Comparison of ENCODE assay signal across 1 mouse cellular context in genomic region chr1:167393683-167394492, GRCm38 (mm10).
TF ChIP-seq lines count a peak whose summit lies in the region.

Mgst3 (minus strand) TSS chr1:167393841.

TF ChIP-seq in CH12.LX, 34 proteins besides CTCF, POLR2A, EP300 and RAD21 (continued from another document):
- peak; percentile 80 for TF ChIP-seq ZKSCAN1 (IDR thresholded peaks at IDR 0.05; ENCODE audit: borderline replicate concordance, low read depth, low read length)
- 0 out of 2 replicates have a peak, but pooled peaks have one; percentile 61 for TF ChIP-seq KAT2A (IDR thresholded peaks at IDR 0.05; ENCODE audit: insufficient replicate concordance, low read length)
- TF ChIP-seq TBP (conservative IDR thresholded peaks at IDR 0.05; ENCODE audit: low read depth, low read length) = 0 out of 2 replicates have a peak, but pooled peaks have one; percentile 59
- TF ChIP-seq TCF12 (IDR thresholded peaks at IDR 0.05; ENCODE audit: low read depth, low read length) = peak; percentile 36; the same call in 1 of the 2 replicates
- 0 out of 2 replicates have a peak, but pooled peaks have one; percentile 68 for TF ChIP-seq E2F4 (IDR thresholded peaks at IDR 0.05; ENCODE audit: insufficient replicate concordance, low read depth, low read length)
- TF ChIP-seq MXI1 (IDR thresholded peaks at IDR 0.05; ENCODE audit: low read depth, low read length) = peak; percentile 80
- no peak for TF ChIP-seq IRF4 (IDR thresholded peaks at IDR 0.05; ENCODE audit: low read depth, low read length)
- TF ChIP-seq BHLHE40 (IDR thresholded peaks at IDR 0.05; ENCODE audit: low read depth, low read length) = no peak
- TF ChIP-seq NELFE (IDR thresholded peaks at IDR 0.05; ENCODE audit: low read depth, low read length) = peak; percentile 64; the same call in 1 of the 2 replicates
- TF ChIP-seq SMC3 (IDR thresholded peaks at IDR 0.05; ENCODE audit: low read depth, low read length) = peak; percentile 55
- no peak for TF ChIP-seq JUND (conservative IDR thresholded peaks at IDR 0.05; ENCODE audit: low read depth, low read length)
- TF ChIP-seq ZNF384 (IDR thresholded peaks at IDR 0.05; ENCODE audit: low read depth, low read length) = no peak
